Mouse (Mus musculus): ENCODE data around the gene Txnip.
"Not testable (repeated sequence)": the region's sequence is repeated elsewhere in the genome, so short reads cannot be mapped to it uniquely, and the experiment has no call there.

The Txnip gene

DNA sequence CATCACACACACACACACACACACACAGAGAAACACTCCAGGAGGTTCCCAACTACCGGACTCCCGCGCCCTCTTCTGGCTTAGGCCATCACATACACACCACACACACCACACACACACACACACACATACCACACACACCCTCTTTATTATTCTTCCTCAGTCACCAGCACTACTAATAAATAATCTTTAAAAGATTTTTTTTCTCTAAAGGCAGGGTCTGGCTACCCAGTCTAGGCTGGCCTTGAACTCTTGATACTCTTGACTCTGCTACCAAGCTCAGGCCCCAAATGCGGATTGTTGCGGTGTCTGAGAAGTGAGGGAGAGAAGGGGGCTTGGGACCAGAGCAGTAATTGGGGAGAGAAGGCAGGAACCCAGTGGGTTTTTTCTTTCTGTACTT lies 37.1 kb downstream of the Txnip start:
- no peak for DNase-seq

DNA sequence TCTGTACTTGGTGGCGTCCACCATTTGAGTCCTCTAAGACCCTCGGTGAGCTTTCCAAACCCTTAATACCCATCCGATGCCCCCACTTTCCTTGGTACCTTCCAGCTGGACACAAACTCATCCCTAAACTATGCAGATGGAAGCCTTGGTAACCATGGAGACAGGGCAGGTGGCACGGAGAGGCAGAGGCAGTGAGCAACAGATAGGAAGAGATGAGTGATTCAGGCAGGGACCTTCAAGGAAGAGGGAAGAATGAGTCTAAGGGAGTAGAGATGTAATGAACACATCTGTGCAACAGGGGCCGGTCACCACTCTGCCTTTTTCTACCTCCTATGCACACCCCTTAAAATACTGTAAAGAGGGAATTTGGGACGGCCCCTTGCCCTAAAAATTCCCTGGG lies 37.9 kb downstream of the Txnip start:
- DNase-seq, result no peak

DNA sequence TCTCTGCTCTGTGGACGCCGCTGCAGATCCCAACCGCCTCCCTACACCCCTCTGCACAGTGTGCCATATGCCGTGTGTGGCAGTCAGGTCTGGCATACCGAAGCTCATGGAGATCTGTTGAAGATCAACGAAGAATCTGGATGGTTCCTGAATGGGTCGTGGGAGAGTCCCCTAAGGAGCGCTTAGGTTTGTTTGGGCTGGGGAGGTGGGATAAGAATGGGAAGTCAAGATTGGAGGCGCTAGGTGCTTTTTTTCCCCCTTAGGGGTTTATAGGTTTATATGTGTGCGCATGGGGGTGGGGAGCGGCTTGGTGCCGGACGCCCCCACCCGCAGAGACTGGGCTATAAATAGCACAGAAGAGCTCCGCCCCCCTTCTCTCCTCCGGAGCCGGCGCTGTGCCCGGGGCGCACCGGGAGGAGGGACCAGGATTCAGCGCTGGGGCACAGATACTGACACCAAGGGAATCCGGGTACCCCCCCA lies 38.5 kb downstream of the Txnip start, which contains the start of gene Ankrd34a:
Gene Ankrd34a, plus strand, starts transcription at position 409 of the 480 bp plus-strand sequence.
- DNase-seq, result no peak

DNA sequence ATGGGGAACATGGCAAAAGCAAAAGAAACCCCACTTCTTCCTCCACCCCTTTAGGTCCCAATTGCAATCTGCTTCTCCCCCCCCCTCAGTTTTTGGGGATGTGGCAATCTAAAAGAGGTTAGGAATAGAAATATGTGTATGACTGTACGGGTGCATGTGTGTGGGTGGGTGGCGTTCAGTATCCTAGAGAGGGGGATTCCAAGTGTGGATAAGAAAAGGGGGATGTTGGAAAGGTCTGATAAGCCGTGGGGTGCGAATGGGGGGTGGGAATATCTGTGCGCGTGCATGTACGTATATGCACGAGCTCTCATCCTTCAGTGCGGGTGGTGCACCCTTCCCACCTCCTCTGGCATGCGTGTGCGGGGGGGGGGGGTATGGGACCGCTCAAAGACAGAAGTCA lies 39.1 kb downstream of the Txnip start:
- no peak for DNase-seq

DNA sequence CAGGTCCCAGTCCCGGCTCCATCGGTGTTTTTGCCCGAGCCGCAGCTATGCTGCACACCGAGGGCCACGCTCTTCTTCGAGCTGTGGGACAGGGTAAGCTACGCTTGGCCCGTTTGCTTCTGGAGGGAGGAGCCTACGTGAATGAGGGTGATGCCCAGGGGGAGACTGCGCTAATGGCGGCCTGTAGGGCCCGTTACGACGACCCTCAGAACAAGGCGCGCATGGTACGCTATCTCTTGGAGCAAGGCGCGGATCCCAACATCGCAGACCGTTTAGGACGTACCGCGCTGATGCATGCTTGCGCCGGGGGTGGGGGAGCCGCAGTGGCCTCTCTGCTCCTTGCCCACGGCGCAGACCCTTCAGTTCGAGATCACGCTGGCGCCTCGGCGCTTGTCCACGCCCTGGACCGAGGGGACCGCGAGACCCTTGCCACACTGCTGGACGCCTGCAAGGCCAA lies 39.7 kb downstream of the Txnip start:
- DNase-seq, result no peak

DNA sequence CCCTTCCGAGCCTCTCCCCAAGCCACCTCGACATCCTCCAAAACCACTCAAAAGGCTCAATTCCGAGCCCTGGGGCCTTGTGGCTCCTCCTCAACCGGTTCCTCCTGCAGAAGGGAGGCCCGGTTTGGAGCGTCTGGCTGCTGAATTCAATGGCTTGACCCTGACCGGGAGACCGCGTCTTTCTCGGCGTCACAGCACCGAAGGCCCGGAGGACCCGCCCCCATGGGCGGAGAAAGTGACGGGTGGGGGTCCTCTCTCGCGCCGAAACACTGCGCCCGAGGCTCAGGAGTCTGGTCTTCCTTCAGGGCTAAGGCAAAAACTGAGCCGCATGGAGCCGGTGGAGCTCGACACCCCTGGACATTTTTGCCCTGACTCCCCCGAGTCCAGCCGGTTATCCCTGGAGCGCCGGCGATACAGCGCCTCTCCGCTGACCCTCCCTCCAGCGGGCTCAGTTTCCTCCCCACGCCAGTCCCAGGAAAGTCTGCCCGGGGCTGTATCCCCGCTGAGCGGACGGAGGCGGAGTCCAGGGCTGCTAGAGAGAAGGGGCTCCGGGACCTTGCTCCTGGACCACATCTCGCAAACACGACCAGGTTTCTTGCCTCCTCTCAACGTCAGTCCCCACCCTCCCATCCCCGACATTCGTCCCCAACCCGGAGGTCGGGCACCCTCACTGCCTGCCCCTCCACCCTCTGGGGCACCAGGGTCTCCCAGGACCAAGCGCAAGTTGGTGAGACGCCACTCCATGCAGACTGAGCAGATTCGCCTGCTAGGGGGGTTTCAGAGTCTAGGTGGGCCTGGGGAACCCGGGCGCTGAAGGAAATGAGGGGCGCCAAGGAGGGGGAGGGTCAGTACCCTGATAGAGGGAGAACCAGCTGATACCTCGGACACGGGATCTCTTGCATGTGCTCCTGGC lies 40.7 kb downstream of the Txnip start:
- no peak for DNase-seq

DNA sequence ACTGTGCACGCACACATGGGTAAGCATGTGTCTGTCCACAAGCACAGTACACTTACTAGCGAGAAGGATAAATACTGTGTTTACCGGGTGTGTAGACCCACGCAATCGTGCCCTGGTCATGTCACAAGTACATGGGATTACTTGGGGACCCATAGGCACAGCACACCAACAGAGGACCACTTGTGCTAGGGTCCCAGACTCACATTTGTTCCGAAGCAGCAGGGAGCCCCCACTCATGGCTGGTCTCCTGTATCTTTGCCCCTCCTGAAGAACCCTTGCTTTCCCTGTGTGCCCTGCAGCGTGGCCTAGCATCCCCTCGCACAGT lies 41.3 kb downstream of the Txnip start:
- no peak for DNase-seq

DNA sequence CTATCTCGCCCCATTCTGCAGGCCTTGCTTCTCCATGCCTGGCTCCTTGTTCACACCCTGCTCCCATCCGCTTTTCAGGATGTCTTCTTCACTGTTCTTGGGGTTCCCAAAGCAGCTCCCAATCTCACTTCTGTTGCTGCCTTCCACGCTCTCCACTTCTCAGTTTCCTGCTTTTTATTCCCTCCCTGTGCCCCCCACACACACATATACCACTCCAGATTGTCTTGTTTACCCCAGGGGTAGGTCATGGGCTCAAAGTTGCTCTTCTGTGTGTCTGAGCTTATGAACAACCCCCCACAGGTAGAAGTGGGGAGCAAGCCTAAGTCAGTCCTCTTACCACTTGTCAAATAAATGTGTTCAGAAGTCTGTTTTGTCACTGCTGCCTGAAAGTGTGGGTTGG lies 41.7 kb downstream of the Txnip start:
- no peak for DNase-seq

DNA sequence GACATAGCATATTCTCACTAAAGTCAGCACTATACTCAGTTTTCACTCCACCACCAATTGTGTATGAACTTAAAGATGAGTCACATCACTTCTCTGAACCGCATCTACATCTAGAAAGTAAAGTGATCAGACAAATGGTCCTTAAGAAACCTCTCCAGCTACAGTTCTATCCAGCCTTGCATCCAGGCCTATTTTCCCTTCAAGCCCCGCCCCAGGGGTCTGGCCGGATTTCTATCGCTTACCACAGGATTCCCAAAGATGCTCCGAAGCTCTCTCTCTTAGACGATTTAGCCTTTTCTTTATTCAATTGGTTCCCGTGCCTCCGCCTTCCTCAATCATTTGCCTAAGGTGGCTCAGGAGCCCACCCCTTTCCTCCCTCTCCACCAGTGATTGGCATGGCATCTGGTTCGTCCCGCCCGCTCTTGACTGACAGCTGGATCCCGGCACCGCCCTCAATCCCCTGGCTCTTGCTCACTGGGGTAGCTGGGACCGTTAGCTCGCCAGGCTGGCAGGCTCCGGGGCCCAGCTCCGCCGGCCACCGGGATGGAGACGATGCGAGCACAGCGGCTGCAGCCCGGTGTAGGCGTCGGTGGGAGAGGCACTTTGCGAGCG lies 43.0 kb downstream of the Txnip start, which contains the start of gene Lix1l:
Gene Lix1l, plus strand, starts transcription at position 511 of the 612 bp plus-strand sequence.
- DNase-seq, result peak; percentile 89

DNA sequence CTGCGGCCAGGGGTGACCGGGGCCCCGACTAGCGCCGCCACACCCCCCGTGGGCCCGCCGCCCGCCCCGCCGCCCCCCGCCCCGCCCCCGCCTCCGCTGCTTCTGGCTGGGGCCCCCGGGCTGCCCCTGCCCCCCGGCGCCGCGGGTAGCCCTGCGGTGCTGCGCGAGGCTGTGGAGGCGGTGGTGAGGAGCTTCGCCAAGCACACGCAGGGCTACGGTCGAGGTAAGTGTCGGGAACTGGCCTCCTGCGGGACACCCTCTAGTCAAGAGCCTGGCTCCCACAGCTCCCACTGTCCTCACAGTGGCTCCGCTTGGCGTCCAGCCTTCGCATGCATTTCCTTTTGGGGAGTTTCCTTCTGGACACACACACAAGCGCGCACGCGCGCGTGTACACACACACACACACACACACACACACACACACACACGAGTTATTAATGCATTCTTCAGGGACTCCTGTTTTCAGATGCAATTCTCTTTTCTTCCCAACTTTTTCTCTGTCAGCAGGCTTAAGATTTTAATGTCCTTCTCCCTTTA lies 43.6 kb downstream of the Txnip start:
- no peak for DNase-seq

DNA sequence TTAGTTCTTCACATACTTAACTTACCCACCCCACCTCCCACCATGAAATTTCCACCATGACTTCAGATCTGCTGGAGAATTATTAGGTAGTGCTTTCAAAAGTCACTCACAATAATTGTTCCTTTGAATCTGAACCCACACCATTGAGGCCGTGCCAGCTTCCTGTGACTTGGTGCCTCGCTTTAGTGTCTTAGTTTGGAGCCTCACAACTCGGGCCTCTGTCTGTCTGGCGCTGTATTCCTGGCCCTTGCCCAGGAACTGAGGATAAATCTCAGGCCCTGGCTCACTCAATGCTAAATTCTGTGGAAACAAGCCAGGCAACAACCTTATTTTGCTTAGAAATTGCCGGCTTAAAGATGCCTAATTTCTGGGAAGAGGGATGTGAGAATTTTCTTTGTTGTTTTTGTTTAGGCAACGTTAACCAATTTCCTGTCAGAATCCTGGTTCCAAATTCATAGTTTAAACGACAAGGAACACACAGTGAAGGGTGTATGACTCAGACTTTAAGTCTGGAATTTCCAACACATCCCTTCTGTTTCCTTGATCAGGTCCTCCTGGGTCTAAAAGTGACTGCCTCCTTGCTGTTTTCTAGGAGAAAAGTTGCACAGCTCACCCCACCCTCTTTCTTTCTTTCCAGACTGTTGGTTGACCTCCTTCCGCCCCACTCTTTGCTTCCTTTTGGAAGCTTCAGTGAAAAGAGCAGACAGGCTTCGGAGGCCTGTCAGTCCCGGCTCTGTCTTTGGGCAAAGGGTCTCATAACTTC lies 44.4 kb downstream of the Txnip start:
- no peak for DNase-seq

DNA sequence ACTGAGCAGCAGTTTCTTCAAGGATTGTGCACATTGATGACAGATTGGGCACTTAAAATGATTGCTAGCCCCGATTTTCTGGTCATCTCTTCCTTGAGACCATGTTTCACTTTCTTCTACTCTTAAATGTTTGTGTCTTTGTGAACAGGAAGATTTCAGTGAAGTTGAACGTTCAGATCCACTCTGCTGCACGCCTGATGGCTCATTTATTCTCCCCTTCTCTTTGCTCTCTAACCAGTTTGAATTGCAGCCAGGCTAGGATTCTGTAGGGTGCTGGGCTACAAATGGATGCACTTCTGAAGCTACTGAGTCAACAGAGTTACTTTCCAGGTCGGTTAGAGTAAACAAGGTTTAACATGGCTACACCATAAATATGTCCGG lies 44.9 kb downstream of the Txnip start:
- no peak for DNase-seq

DNA sequence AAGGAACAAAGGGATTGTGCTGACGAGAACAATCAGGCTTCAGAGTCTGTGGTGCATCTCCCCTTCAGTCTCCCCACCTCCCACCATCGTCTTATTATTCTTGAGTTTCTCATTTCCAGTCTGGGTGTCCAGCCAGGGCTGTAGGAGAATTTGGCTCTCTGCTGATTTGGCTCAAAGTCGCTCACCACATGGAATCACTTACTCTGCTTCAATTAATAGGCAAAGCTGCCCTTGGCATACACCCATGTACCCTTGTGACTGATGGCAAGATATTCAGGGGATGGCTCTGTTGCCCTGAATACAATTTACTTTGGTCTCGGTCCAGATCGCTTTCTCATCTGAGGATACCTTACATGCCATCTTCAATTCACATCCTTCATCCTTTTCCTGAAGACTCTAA lies 45.6 kb downstream of the Txnip start:
- DNase-seq, result no peak

DNA sequence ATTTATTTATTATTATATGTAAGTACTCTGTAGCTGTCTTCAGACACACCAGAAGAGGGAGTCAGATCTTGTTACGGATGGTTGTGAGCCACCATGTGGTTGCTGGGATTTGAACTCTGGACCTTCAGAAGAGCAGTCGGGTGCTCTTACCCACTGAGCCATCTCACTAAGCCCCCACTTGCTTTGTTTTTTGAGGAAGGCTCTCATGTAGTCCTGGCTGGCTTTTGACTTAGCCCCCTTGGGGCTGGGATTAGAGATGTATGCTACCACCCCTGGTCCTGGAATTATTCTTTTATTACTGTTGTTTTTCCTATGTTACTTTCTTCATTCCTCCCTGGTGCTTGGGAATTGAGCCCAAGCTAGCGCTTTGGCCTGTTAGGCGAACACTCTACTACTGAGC lies 48.2 kb downstream of the Txnip start:
- not testable (repeated sequence) for DNase-seq

DNA sequence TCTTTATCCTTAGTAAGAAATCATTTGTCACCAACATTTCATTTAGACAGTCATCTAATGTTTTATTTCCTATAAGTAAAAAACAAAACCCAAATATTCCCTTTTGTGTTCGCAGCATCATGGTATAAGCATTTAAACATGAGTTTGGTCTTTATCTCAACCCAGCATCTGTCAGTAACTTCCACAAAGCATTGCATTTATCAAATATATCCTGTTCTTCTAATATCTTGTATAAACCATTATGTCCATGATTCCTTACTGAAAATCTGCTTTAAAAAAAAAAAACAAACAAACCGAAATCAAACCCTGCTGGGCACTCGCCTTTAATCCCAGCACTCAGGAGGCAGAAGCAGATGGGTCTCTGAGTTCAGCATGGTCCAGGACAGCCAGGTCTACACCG lies 48.9 kb downstream of the Txnip start:
- no peak for DNase-seq

All from thymus, postnatal 25 days (tissue).